8 mouse cellular contexts compared by ENCODE assay signal in genomic region chrX:12076763-12077600, GRCm38 (mm10).
DNase-seq lines count a peak whose midpoint lies in the region; ATAC-seq lines count a peak whose summit lies in the region.

No protein-coding gene starts in this region.

- H3K9ac ChIP-seq in forebrain, embryonic 14.5 days (ENCODE audit: low read length) = peak overlapping the region; percentile 87

- H3K27me3 ChIP-seq in forebrain, embryonic 14.5 days (replicated peaks; ENCODE audit: control insufficient read depth, insufficient read depth, low read length) = 0 out of 2 replicates have a peak, but pooled peaks cover 14% of the 10 kb centered on the region
- peaks cover 100% of the 10 kb centered on the region for H3K27me3 ChIP-seq in hindbrain, embryonic 10.5 days (ENCODE audit: insufficient read depth, poor library complexity, severe bottlenecking)

- no peaks in the 10 kb centered on the region for H3K9me3 ChIP-seq in forebrain, embryonic 14.5 days (replicated peaks; ENCODE audit: control insufficient read depth, low read length)
- H3K9me3 ChIP-seq in hindbrain, embryonic 10.5 days = no peaks in the 10 kb centered on the region; the same call in 1 of the 2 replicates

- peaks cover 20% of the 10 kb centered on the region for H3K4me1 ChIP-seq in forebrain, embryonic 14.5 days (ENCODE audit: control insufficient read depth, insufficient read depth, low read length)
- peaks cover 64% of the 10 kb centered on the region for H3K4me1 ChIP-seq in hindbrain, embryonic 10.5 days (replicated peaks)

- 5% methylated on average over 57 of the region's 58 CpGs for WGBS in forebrain, embryonic 14.5 days
- 3% methylated on average over 58 of the region's 58 CpGs for WGBS in hindbrain, embryonic 10.5 days

- H3K27ac ChIP-seq in forebrain, embryonic 14.5 days (ENCODE audit: low read depth, low read length) = peak overlapping the region; percentile 85
- H3K27ac ChIP-seq in hindbrain, embryonic 10.5 days = peak overlapping the region; percentile 93

- peak; percentile 48 for ATAC-seq in forebrain, embryonic 14.5 days

- H3K4me2 ChIP-seq in forebrain, embryonic 14.5 days (ENCODE audit: low read length) = peak overlapping the region; percentile 76

- peak; percentile 57 for DNase-seq in R1 (ENCODE audit: low read depth, low spot score)
- DNase-seq in cerebellum, adult 18-20 months = peak; percentile 64 to 69
- DNase-seq in forebrain, embryonic 14.5 days (ENCODE audit: low spot score) = peak; percentile 74
- DNase-seq in hindbrain, embryonic 10.5 days (ENCODE audit: low spot score) = peak; percentile 62
- peak; percentile 49 to 60 for DNase-seq in layer of hippocampus, postnatal 36 days
- DNase-seq in lung, postnatal 25 days (ENCODE audit: low spot score) = peak; percentile 45
- DNase-seq in right cerebral cortex, postnatal 14 days = peak; percentile 60
- DNase-seq in adipocyte (ENCODE audit: low spot score) = no peak

- H3K4me3 ChIP-seq in forebrain, embryonic 14.5 days (ENCODE audit: low read depth, low read length) = peak overlapping the region; percentile 58
- peak overlapping the region; percentile 69 for H3K4me3 ChIP-seq in hindbrain, embryonic 10.5 days

- H3K36me3 ChIP-seq in forebrain, embryonic 14.5 days (ENCODE audit: control insufficient read depth, insufficient read depth, low read length) = no peaks in the 10 kb centered on the region
- no peaks in the 10 kb centered on the region for H3K36me3 ChIP-seq in hindbrain, embryonic 10.5 days
